Mouse (Mus musculus) intestine, embryonic 15.5 days (tissue): Measurements from ENCODE around the gene St3gal6. TPM values are rescaled to one million over a fixed set of nuclear protein-coding genes. Genes with fewer than 3 reads are reported as not detected.

Experiments used
- ATAC-seq: fragments of 200-750 bp; cut with Nextera tagmentation; 2 replicates; pipeline ENCODE4 v1.8.0; 2017; ENCODE audit warnings: moderate TSS enrichment, moderate library complexity
- H3K27ac ChIP-seq: fragments of 300-500 bp; sonication (generic); 2 replicates; pipeline ENCODE4 v1.5.1; 2015; ENCODE audit warnings: mild to moderate bottlenecking, inconsistent platforms
- H3K27me3 ChIP-seq: fragments of 300-500 bp; sonication (generic); replicated peaks from 2 replicates; pipeline ENCODE4 v1.6.1; 2015; ENCODE audit warnings: inconsistent platforms
- H3K36me3 ChIP-seq: fragments of 300-500 bp; sonication (generic); 2 replicates; pipeline ENCODE4 v1.6.1; 2015; ENCODE audit warnings: inconsistent platforms
- H3K4me1 ChIP-seq: fragments of 300-500 bp; sonication (generic); replicated peaks from 2 replicates; pipeline ENCODE4 v1.6.1; 2015; ENCODE audit warnings: inconsistent platforms
- H3K4me2 ChIP-seq: fragments of 300-500 bp; sonication (generic); replicated peaks from 2 replicates; pipeline ENCODE4 v1.6.1; 2015; ENCODE audit warnings: mild to moderate bottlenecking, inconsistent platforms
- H3K4me3 ChIP-seq: fragments of 300-500 bp; sonication (generic); replicated peaks from 2 replicates; pipeline ENCODE4 v1.5.1; 2015; ENCODE audit warnings: inconsistent platforms
- H3K9ac ChIP-seq: fragments of 300-500 bp; sonication (generic); 2 replicates; pipeline ENCODE4 v1.6.1; 2015; ENCODE audit warnings: inconsistent platforms
- H3K9me3 ChIP-seq: fragments of 300-500 bp; sonication (generic); 2 replicates; pipeline ENCODE4 v1.6.1; 2016; ENCODE audit warnings: inconsistent platforms
- WGBS: fragments of 180-500 bp; shearing (Covaris S2); methylation state at CpG from one replicate; pipeline ENCODE4 v1.1.7; 2015; 5-methylcytosine and 5-hydroxymethylcytosine counted together
- polyA plus RNA-seq: library from polyadenylated mRNA; unstranded; fragments of >200 nt; fragmentation: Nextera tagmentation; extraction: Ambion mirVana; gene quantifications from 2 replicates; pipeline ENCODE4 v1.2.1, GENCODE M21; 2015

Gene St3gal6
- polyA plus RNA-seq, 1 experiment from 2014 or later = 18.9 TPM

DNA sequence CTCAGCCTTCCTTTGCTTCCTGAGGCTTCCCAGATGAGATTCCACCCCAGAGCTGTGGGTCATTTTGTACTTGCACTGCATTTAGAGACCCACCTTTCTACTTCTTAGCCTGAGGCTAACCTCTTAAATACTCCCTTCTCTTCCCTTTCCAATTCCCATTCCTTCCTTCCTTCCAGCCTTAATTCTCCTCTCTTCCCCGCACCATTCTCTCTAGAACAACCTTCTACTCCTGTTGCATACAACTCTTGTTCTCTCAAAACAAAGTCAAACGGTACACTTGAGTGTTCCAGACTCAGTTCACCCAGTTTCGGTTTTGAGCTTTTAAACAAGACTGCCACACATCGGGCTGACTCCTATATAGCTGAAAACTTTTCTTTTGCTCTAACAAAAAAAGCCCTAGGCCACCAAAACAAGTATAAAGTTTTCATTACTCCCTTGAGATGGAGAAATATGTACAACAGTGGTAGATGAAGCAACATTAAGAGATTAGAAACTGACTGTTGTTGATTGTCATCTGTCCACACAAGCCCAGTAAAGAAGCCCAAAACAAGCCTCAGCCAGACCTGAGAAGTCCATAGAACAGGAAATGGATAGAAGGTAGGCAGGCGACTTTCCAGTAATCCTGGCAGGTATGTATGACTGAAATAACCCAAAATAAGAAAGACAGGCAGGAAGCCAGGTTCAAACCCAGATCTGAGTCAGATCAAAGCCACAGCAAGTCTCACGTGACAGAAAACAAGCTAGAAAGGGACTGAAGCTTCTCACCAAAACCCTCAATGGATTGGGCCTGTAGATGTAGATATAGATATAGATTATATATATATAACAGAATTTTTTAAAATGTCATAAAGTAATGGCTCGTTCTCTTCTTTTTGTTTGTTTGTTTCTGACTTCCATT, 10.5 kb upstream of the St3gal6 start:
- H3K4me1 ChIP-seq = no peaks in the 10 kb centered on the region
- H3K4me3 ChIP-seq = no peak overlapping the region
- no peak overlapping the region for H3K4me2 ChIP-seq
- no peak overlapping the region for H3K9ac ChIP-seq
- no peaks in the 10 kb centered on the region for H3K27me3 ChIP-seq
- H3K27ac ChIP-seq = no peak overlapping the region
- WGBS = 83% methylated on average over 7 of the region's 7 CpGs
- no peaks in the 10 kb centered on the region for H3K9me3 ChIP-seq
- H3K36me3 ChIP-seq = no peaks in the 10 kb centered on the region
- ATAC-seq = no peak

DNA sequence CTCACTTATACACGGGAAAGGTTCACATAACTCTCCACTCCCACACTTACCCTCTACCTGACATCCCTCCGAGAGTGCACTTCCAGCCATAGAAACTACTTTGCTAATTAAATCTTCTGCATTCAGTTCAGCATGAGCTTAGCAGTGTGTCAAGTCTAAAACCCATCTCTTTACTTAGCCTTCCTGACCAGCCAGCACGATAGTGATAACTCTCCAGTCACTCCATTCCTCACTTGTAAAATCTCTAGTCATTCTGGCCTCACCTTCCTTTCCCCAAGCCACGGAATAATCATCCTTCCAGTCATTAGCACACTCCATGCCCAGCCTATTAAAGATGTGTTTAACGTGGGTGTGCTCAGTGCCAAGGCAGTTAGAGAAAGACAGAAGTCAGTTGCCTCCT, 9.7 kb upstream of the St3gal6 start:
- H3K9me3 ChIP-seq = no peaks in the 10 kb centered on the region
- no peaks in the 10 kb centered on the region for H3K36me3 ChIP-seq
- 71% methylated on average over 5 of the region's 5 CpGs for WGBS
- no peak overlapping the region for H3K4me2 ChIP-seq
- H3K27me3 ChIP-seq = no peaks in the 10 kb centered on the region
- H3K4me3 ChIP-seq = no peak overlapping the region
- no peaks in the 10 kb centered on the region for H3K4me1 ChIP-seq
- ATAC-seq = no peak
- H3K9ac ChIP-seq = no peak overlapping the region
- H3K27ac ChIP-seq = no peak overlapping the region

DNA sequence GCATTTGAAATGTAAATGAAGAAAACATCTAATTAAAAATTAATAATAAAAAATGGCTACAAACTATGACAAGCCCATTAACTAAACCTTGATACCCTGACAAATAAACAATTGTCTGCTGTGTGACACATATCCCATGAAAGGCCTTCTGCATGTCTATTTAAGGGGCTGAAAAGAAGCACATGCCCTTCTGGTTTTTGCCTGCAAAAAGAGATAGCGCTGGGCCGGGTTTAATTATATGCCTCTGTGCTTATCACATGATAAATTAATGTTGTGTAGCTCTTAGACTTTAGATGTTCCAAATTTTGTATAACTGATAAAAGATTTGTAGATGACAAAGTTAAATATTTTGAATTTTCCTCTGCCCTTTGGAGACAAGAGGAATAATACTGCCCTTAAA, 9.2 kb upstream of the St3gal6 start:
- WGBS = 81% methylated on average over 2 of the region's 2 CpGs
- H3K27me3 ChIP-seq = no peaks in the 10 kb centered on the region
- H3K4me2 ChIP-seq = no peak overlapping the region
- no peaks in the 10 kb centered on the region for H3K36me3 ChIP-seq
- H3K27ac ChIP-seq = no peak overlapping the region
- H3K4me1 ChIP-seq = no peaks in the 10 kb centered on the region
- no peak overlapping the region for H3K9ac ChIP-seq
- H3K4me3 ChIP-seq = no peak overlapping the region
- no peak for ATAC-seq
- H3K9me3 ChIP-seq = no peaks in the 10 kb centered on the region

DNA sequence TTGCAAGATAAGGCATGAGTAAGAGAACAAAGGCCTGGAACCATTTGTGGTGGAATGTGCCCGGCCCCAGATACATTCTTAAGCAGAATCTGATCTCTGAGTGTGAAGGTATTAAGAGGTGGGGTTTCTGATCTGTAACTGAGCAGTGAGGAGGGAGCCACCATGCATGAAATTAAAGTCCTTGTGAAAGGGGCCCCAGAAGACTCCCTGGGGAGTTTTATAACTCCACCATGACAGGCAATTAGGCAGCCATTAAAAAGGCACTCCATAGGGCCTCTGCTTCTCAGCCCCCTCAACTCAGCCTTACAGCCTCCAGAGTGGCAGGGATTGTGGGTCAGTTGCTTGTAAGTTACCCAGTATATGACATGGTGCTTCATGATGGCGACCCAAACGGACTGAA, 8.5 kb upstream of the St3gal6 start:
- peak; percentile 39; the same call in 1 of the 2 replicates for ATAC-seq
- H3K9me3 ChIP-seq = no peaks in the 10 kb centered on the region
- no peak overlapping the region for H3K27ac ChIP-seq
- H3K4me2 ChIP-seq = no peak overlapping the region
- no peaks in the 10 kb centered on the region for H3K27me3 ChIP-seq
- no peak overlapping the region for H3K4me3 ChIP-seq
- H3K4me1 ChIP-seq = no peaks in the 10 kb centered on the region
- no peaks in the 10 kb centered on the region for H3K36me3 ChIP-seq
- WGBS = 68% methylated on average over 3 of the region's 3 CpGs
- no peak overlapping the region for H3K9ac ChIP-seq

DNA sequence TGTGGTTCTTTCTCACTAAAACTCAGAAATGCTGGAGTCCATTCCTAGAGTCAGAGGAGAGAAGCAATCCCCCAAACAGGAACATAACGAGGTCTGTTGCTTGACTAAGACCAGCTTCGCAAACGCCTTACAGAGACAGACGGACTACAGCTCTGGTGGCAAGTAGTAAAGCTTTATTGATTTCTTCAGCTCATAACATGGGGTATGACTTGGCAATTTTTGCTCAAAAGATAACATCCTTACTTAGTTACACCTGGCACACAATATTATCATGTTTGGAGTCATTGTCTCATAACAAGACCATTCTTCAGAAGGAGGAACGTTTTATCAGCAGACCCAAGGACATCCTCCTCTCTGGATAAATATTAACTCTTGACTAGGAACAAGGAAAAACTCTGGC, 3.8 kb upstream of the St3gal6 start:
- Histone ChIP-seq H3K27ac (no peak overlapping the region), H3K9me3 (no peaks in the 10 kb centered on the region), H3K4me3 (no peak overlapping the region), H3K36me3 (no peaks in the 10 kb centered on the region), H3K9ac (no peak overlapping the region), H3K4me2 (no peak overlapping the region), H3K27me3 (no peaks in the 10 kb centered on the region), H3K4me1 (no peaks in the 10 kb centered on the region)
- WGBS = 50% methylated on average over 5 of the region's 5 CpGs
- ATAC-seq = peak; percentile 26; the same call in 1 of the 2 replicates

DNA sequence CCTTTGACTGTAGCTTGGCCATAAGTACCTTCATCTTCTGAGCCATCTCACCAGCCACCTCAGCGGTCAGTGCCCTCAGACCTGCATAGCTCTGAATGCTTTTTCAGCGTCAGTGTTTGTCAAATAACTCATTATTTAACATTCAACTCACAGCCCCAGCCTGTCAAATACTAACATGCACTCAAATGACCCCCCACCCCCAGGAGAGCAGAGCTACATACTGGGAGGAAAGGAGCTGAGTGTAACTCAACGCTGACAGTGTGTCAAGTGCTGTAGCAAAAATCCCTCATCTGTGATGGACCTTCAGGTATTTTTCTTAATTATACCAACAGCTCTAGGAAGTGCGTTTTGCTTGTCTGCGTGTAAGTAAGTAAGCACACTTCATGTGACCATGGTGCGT, 2.7 kb upstream of the St3gal6 start:
- H3K36me3 ChIP-seq = no peaks in the 10 kb centered on the region
- H3K27me3 ChIP-seq = no peaks in the 10 kb centered on the region
- no peak for ATAC-seq
- no peak overlapping the region for H3K27ac ChIP-seq
- H3K4me2 ChIP-seq = no peak overlapping the region
- H3K4me3 ChIP-seq = no peak overlapping the region
- no peaks in the 10 kb centered on the region for H3K9me3 ChIP-seq
- no peak overlapping the region for H3K9ac ChIP-seq
- WGBS = 87% methylated on average over 6 of the region's 6 CpGs
- no peaks in the 10 kb centered on the region for H3K4me1 ChIP-seq

DNA sequence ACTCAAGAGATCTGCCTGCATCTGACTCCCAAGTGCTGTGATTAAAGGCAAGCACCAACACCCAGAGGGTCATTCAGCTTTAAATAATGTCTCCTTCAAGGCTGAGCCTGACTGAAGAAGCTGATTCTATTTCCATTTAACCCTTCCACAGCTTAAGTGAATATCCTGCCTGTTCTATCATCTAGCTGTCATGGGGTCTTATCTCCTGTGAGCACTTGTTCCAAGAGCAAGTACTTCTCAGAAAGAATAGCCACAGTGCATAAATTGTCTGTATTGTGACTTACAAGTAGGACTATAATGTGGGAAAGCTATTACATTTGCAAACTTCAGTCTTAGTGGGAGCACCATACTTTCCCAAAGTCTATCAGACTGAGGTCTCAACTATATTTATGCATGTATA, 1.8 kb upstream of the St3gal6 start:
- H3K4me3 ChIP-seq = no peak overlapping the region
- ATAC-seq = no peak
- H3K9ac ChIP-seq = no peak overlapping the region
- no peaks in the 10 kb centered on the region for H3K4me1 ChIP-seq
- no peaks in the 10 kb centered on the region for H3K36me3 ChIP-seq
- H3K27me3 ChIP-seq = no peaks in the 10 kb centered on the region
- no peak overlapping the region for H3K4me2 ChIP-seq
- no peaks in the 10 kb centered on the region for H3K9me3 ChIP-seq
- no peak overlapping the region for H3K27ac ChIP-seq

DNA sequence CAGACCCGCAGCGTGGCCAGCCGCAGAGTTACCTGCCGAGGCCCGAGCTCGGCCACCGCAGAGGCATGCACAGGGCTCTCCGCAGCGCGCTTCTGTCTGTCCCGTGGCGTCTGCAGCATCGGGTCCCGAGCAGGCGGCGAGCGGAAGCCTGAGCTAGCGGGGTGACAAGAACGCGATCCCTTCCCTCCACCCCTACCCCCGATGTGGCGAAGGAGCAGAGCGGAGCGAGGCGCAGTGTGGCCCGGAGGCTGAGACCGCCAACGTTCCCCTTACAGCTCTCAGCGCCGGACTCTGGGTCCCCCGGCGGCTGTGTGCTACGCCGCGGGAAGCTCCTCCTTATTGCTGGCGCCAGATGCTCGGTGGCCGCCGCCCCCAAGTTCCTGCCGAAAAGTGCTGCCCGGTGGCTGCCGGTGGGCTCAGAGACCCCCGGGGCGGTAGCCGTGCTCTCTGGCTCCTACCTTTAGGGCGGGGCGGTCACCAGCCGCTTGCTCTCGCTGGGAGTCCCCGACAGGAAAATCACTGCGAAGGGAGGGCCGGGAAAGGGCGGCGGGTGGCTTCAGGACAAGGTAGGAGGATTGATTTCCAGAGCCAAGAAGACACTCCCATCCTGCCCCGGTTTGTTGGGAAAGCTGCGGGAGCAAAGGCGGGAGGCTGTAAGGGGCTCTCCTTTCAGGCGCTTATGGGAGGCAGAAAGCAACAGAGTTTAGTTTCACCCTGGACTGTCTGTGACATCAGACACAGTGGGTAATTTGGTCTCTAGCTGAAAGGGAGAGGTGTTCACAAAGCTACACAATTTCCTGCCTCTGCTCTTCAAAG, 791 bp downstream of the St3gal6 start:
- peak; percentile 88 for ATAC-seq
- H3K27ac ChIP-seq = peak overlapping the region; percentile 76
- H3K4me2 ChIP-seq = peak overlapping the region; percentile 94
- peak overlapping the region; percentile 81 for H3K4me3 ChIP-seq
- H3K27me3 ChIP-seq = no peaks in the 10 kb centered on the region
- H3K4me1 ChIP-seq = peaks cover 5% of the 10 kb centered on the region; the same call in 1 of the 2 replicates
- H3K36me3 ChIP-seq = no peaks in the 10 kb centered on the region
- WGBS = under 1% methylated on average over 57 of the region's 58 CpGs
- no peaks in the 10 kb centered on the region for H3K9me3 ChIP-seq
- H3K9ac ChIP-seq = peak overlapping the region; percentile 81

DNA sequence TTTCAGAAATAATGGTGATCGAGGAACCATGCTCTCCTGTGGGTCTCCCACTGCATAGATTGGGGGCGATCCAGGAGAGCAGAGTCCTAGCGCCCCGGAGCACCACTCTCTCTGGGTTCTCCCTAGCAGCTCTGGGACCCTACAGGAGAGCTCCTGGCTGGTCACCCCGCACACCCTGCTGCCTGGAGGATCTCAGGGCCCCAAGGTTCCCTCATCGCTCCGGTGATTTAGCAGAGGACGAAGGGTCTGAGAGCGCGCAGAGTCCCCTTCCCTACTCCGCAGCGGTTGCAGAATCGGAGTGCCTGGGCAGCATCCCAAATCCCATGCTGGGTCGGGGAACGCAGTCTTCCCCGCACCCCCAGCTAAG, 1.4 kb downstream of the St3gal6 start:
- peak; percentile 52 for ATAC-seq
- H3K9ac ChIP-seq = peak overlapping the region; percentile 81
- peak overlapping the region; percentile 81 for H3K4me3 ChIP-seq
- peaks cover 5% of the 10 kb centered on the region; the same call in 1 of the 2 replicates for H3K4me1 ChIP-seq
- no peaks in the 10 kb centered on the region for H3K36me3 ChIP-seq
- peak overlapping the region; percentile 76 for H3K27ac ChIP-seq
- no peaks in the 10 kb centered on the region for H3K27me3 ChIP-seq
- no peaks in the 10 kb centered on the region for H3K9me3 ChIP-seq
- H3K4me2 ChIP-seq = peak overlapping the region; percentile 94
- WGBS = 1% methylated on average over 16 of the region's 16 CpGs

DNA sequence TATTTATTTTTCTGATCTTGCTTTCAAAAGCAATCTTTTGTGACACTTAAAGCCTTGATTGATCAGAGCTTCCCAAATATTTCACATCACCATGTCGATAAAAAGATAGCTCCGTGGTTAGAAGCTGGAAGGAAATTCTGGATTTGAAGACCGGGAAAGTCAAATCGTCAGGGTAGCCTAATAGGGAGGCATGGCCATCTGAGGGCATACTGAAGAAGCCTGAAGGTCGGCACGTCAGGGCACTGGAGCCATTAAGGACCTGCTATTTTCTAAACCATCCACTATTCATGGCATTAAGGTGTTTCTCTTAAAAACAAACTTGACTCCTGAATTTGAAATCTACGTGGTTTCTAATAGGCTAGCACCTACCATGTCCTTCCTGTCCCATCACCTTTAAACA, 2.1 kb downstream of the St3gal6 start:
- WGBS = 39% methylated on average over 7 of the region's 7 CpGs
- Histone ChIP-seq H3K27me3 (no peaks in the 10 kb centered on the region), H3K4me1 (peaks cover 5% of the 10 kb centered on the region; the same call in 1 of the 2 replicates), H3K4me3 (peak overlapping the region; percentile 81), H3K27ac (no peak overlapping the region), H3K36me3 (no peaks in the 10 kb centered on the region), H3K4me2 (peak overlapping the region; percentile 94), H3K9me3 (no peaks in the 10 kb centered on the region), H3K9ac (peak overlapping the region; percentile 81)
- no peak for ATAC-seq

DNA sequence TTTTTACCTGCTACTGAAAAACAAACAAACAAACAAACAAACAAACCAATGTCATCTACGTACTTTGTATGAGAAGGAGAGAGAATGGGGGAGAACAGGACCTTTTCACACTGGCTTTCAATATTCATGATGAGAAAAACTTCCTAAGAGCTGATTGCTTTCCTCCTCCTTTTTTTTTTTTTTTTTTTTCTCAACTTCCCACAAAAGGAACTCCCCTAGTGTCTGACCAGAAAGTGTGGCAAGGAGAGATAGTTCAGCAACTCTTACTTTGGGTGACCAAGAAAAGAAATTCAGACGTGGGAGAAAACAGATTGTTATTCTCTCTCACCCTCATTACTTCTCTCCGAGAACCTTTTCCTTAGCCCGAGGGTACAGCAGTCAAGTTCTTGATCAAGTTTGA, 2.9 kb downstream of the St3gal6 start:
- Histone ChIP-seq H3K4me1 (peaks cover 5% of the 10 kb centered on the region; the same call in 1 of the 2 replicates), H3K36me3 (no peaks in the 10 kb centered on the region), H3K9me3 (no peaks in the 10 kb centered on the region), H3K9ac (no peak overlapping the region), H3K4me2 (no peak overlapping the region), H3K27me3 (no peaks in the 10 kb centered on the region), H3K4me3 (no peak overlapping the region), H3K27ac (no peak overlapping the region)
- 85% methylated on average over 4 of the region's 4 CpGs for WGBS
- no peak for ATAC-seq

DNA sequence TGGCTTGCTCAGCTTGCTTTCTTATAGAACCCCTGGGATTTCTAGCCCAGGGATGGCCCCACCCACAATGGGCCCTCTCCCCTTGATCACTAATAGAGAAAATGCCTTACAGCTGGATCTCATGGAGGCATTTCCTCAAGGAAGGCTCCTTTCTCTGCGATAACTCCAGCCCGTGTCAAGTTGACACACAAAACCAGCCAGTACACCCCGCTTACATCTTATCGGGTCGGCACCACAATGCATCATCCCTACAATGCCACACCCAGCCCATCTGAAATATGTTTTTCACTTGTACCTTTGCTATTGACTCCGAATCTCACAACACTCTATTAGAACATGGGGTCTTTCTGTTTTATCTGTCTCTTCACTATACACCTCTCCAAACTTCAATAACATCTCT, 3.6 kb downstream of the St3gal6 start:
- 89% methylated on average over 6 of the region's 6 CpGs for whole genome bisulfite sequencing

More for the DNA sequence above, 3.6 kb downstream of the St3gal6 start:
- Histone ChIP-seq H3K4me2 (no peak overlapping the region), H3K9me3 (no peaks in the 10 kb centered on the region), H3K4me1 (peaks cover 5% of the 10 kb centered on the region; the same call in 1 of the 2 replicates), H3K9ac (no peak overlapping the region), H3K36me3 (no peaks in the 10 kb centered on the region), H3K27ac (no peak overlapping the region), H3K4me3 (no peak overlapping the region), H3K27me3 (no peaks in the 10 kb centered on the region)
- no peak for ATAC-seq
